Mouse (Mus musculus): ENCODE measurements at regions not wholly inside any gene's neighbourhood (a gene's known extent, or its start where the extent isn't known, plus 50 kb on each side); places are given as distances from the start of the nearest gene placed in this dataset.

DNA sequence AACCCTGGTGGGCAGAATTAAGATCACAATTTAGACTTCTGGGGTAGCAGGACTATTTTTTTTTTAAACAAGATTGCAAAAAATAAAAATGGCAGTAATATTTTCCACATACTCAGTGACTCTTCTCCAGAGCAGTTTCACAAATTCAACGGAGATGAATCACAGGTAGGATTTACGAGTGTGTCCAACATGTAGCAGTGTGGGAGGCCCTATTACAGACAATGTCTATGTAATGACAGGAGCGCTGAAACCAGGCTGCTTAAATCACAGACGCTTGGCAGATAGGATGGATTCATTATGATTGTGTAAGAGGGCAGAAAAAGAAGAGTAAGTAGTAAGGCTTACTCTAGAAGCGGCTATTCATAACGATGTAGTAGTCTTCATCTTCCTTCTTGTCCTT lies 495.0 kb upstream of the Klf4 start:
- TF ChIP-seq CTCF (conservative IDR thresholded peaks at IDR 0.05; ENCODE audit: low read length): no peak
- TF ChIP-seq POU5F1 (IDR thresholded peaks at IDR 0.05; ENCODE audit: borderline replicate concordance, low read length): no peak
- no peak for TF ChIP-seq NANOG (IDR thresholded peaks at IDR 0.05; ENCODE audit: borderline replicate concordance, low read length)

Measured in E14TG2a.4 (cell line).